Mouse (Mus musculus) lung, adult 2 months (tissue): ENCODE data around the gene Inhba.

ENCODE experiments used
- CTCF ChIP-seq: fragments of 200-500 bp; IDR thresholded peaks from 2 replicates; pipeline ENCODE4 v1.5.1; 2011; ENCODE audit warnings: mild to moderate bottlenecking, low read length, control low read depth; ENCODE audit not compliant: insufficient read depth
- POLR2A ChIP-seq: fragments of 200-500 bp; IDR thresholded peaks from 2 replicates; pipeline ENCODE4 v1.6.1; 2011; ENCODE audit warnings: low read depth, mild to moderate bottlenecking, control low read depth, low read length, borderline replicate concordance; ENCODE audit errors: extremely low read depth

- TF ChIP-seq POLR2A, result no peak
- no peak for TF ChIP-seq CTCF
Measured at GRCm38 (mm10) chr13:16023070-16024039, 11.7 kb downstream of the Inhba start.
